Mouse (Mus musculus) hindbrain, embryonic 15.5 days (tissue): ENCODE data around the gene Atf6b. TPM values are rescaled to one million over a fixed set of nuclear protein-coding genes. Genes with fewer than 3 reads are reported as not detected.

Experiments used
- ATAC-seq: fragments of 200-750 bp; cut with Nextera tagmentation; 2 replicates; pipeline ENCODE4 v1.8.0; 2017; ENCODE audit warnings: low read depth, moderate number of reproducible peaks, moderate TSS enrichment; ENCODE audit not compliant: low FRiP score
- H3K27ac ChIP-seq: fragments of 300-500 bp; sonication (generic); replicated peaks from 2 replicates; pipeline ENCODE4 v1.5.1; 2015; ENCODE audit warnings: mild to moderate bottlenecking, inconsistent platforms
- H3K27me3 ChIP-seq: fragments of 300-500 bp; sonication (generic); 2 replicates; pipeline ENCODE4 v1.6.1; 2015; ENCODE audit warnings: control low read depth, inconsistent platforms
- H3K36me3 ChIP-seq: fragments of 300-500 bp; sonication (generic); 2 replicates; pipeline ENCODE4 v1.6.1; 2015; ENCODE audit warnings: control low read depth, inconsistent platforms
- H3K4me1 ChIP-seq: fragments of 300-500 bp; sonication (generic); replicated peaks from 2 replicates; pipeline ENCODE4 v1.6.1; 2015; ENCODE audit warnings: control low read depth, inconsistent platforms
- H3K4me2 ChIP-seq: fragments of 300-500 bp; sonication (generic); 2 replicates; pipeline ENCODE4 v1.6.1; 2015; ENCODE audit warnings: moderate library complexity, mild to moderate bottlenecking, inconsistent platforms
- H3K4me3 ChIP-seq: fragments of 300-500 bp; sonication (generic); 2 replicates; pipeline ENCODE4 v1.5.1; 2015; ENCODE audit warnings: mild to moderate bottlenecking, inconsistent platforms
- H3K9ac ChIP-seq: fragments of 300-500 bp; sonication (generic); 2 replicates; pipeline ENCODE4 v1.6.1; 2015; ENCODE audit warnings: inconsistent platforms
- H3K9me3 ChIP-seq: fragments of 300-500 bp; sonication (generic); 2 replicates; pipeline ENCODE4 v1.6.1; 2016; ENCODE audit warnings: control low read depth, inconsistent platforms
- WGBS: fragments of 180-500 bp; shearing (Covaris S2); methylation state at CpG from one replicate; pipeline ENCODE4 v1.1.7; 2015; 5-methylcytosine and 5-hydroxymethylcytosine counted together
- polyA plus RNA-seq: library from polyadenylated mRNA; unstranded; fragments of >200 nt; fragmentation: Nextera tagmentation; extraction: Ambion mirVana; gene quantifications from 2 replicates; pipeline ENCODE4 v1.2.1, GENCODE M21; 2015

The Atf6b gene
- polyA plus RNA-seq, 1 experiment from 2014 or later: 120 TPM

DNA sequence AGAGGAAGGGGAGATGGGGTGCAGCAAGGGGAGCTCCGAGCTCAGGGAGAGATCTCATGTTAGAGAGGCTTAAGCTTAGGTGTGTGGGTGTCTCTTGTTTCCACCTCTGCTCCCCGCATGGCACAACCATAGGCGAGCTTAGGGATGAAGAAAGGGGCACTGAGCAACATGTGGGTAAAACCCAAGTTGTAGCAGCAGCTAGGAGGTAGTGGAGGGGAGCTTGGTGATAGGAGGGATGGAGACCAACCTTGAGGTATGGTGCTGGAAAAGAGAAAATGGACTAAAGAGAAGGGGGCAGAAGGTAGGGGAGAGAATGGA lies 12.9 kb downstream of the Atf6b start:
- no peak overlapping the region for H3K4me3 ChIP-seq
- H3K9me3 ChIP-seq: no peaks in the 10 kb centered on the region
- H3K27me3 ChIP-seq: peaks cover 20% of the 10 kb centered on the region
- no peak overlapping the region for H3K27ac ChIP-seq
- H3K4me1 ChIP-seq: peaks cover 22% of the 10 kb centered on the region; the same call in 1 of the 2 replicates
- no peaks in the 10 kb centered on the region for H3K36me3 ChIP-seq
- no peak overlapping the region for H3K4me2 ChIP-seq
- WGBS: 81% methylated on average over 3 of the region's 3 CpGs
- no peak for ATAC-seq
- no peak overlapping the region for H3K9ac ChIP-seq

DNA sequence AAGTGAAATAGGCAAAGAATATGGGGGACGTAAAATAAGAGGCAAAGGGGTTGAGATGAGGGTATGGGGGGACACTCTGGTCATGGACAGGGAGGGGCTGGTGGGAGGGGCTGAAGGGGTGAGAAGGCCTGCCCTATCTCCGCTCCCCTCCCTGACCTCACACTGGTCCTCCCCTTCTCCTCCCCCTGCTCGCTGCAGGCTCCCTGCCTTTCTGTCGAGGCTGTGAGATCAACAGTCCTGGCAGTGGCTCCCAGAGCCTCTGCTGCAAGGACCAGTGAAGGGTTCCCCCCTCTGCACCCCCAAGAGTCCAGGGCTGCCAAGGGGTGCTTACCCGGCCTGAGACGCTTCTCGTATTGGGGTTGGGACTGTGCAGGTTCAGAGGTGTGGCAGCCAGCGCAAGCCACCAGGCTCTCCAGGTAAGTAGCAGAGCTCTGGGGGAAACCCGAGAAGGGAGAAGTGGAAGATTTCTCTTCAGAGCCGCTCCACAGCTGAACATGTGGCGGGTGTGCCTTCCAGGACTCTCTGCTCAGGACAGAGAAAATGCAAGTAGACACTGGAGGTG lies 13.4 kb downstream of the Atf6b start:
- Histone ChIP-seq H3K27me3 (peaks cover 20% of the 10 kb centered on the region), H3K27ac (no peak overlapping the region), H3K9me3 (no peaks in the 10 kb centered on the region), H3K4me3 (no peak overlapping the region), H3K36me3 (no peaks in the 10 kb centered on the region), H3K9ac (no peak overlapping the region), H3K4me1 (peaks cover 20% of the 10 kb centered on the region; the same call in 1 of the 2 replicates), H3K4me2 (no peak overlapping the region)
- WGBS: 48% methylated on average over 9 of the region's 11 CpGs
- ATAC-seq: no peak

DNA sequence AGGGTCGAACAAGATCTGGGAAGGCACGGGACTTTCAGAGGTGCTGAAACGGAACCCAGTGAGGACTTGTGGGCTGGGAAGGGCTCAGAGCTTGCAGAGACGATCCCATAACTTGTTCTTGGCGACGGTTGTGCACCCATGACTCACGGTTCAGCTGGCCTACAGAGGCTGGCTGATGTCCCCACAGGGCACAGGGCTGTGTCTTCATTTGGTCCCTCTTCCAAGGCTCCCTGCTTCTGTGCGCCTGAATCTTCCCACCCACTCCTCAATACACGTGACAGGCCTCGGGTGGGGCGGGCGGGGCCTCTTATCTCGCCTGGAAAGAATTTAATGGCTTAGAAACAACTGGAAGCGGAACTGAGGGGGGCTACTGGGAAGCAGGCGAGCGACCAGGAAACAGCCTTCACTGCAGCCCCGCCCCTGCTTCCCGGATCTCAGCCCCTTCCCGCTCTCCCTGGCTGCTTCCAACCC lies 14.2 kb downstream of the Atf6b start:
- H3K36me3 ChIP-seq: no peaks in the 10 kb centered on the region
- peak overlapping the region; percentile 2; the same call in 1 of the 2 replicates for H3K4me3 ChIP-seq
- 14% methylated on average over 19 of the region's 19 CpGs for WGBS
- H3K9ac ChIP-seq: no peak overlapping the region
- H3K27me3 ChIP-seq: peaks cover 20% of the 10 kb centered on the region
- H3K27ac ChIP-seq: no peak overlapping the region
- H3K4me2 ChIP-seq: peak overlapping the region; percentile 41
- ATAC-seq: no peak
- H3K4me1 ChIP-seq: peaks cover 12% of the 10 kb centered on the region; the same call in 1 of the 2 replicates
- H3K9me3 ChIP-seq: no peaks in the 10 kb centered on the region

DNA sequence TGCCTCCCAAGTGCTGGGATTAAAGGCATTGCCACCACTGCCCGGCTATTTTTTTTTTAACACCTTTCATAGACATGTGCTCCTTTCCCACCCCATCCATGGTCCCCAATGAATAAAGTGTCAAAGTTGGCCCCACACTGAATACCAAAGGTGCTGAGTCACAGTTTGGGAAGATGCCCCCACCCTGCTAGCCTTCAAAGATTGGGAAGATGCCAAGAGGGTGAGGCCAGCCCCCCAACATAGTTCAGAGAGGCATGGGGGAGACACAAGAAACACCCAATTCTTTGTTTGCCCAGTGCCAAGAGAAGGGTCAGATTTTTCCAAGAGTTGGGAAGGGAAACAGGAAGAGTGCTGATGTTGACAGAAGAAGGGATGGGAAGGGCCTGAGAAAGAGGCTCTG lies 15.5 kb downstream of the Atf6b start:
- no peak overlapping the region for H3K9ac ChIP-seq
- no peaks in the 10 kb centered on the region for H3K9me3 ChIP-seq
- no peak overlapping the region for H3K4me2 ChIP-seq
- H3K4me1 ChIP-seq: peaks cover 8% of the 10 kb centered on the region; the same call in 1 of the 2 replicates
- 95% methylated on average over 1 of the region's 1 CpGs for WGBS
- no peaks in the 10 kb centered on the region for H3K36me3 ChIP-seq
- H3K4me3 ChIP-seq: no peak overlapping the region
- no peak overlapping the region for H3K27ac ChIP-seq
- peaks cover 23% of the 10 kb centered on the region for H3K27me3 ChIP-seq
- ATAC-seq: no peak

DNA sequence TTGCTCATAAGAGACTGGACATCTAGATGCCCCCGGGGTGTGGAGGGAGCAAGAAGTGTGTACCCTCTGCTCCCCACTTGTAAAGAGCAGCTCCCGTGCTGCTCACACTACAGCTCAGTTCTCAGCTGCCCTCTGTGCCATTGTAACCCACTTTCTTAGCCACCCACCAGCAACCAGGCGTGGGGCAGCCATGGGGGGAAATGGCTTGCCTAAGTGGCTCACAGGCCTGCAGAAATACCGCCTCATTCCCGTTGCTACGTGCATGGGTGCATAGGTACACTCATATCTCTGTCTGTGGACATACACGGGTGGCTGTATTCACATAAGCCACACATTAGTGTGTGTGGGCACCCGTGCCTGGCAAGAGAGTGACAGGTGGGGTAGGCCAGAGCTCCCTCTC lies 16.0 kb downstream of the Atf6b start:
- Histone ChIP-seq H3K4me2 (no peak overlapping the region), H3K9ac (no peak overlapping the region), H3K36me3 (no peaks in the 10 kb centered on the region), H3K4me1 (peaks cover 8% of the 10 kb centered on the region; the same call in 1 of the 2 replicates), H3K27ac (no peak overlapping the region), H3K27me3 (peaks cover 23% of the 10 kb centered on the region), H3K9me3 (no peaks in the 10 kb centered on the region), H3K4me3 (no peak overlapping the region)
- no peak for ATAC-seq
- 85% methylated on average over 8 of the region's 8 CpGs for WGBS

DNA sequence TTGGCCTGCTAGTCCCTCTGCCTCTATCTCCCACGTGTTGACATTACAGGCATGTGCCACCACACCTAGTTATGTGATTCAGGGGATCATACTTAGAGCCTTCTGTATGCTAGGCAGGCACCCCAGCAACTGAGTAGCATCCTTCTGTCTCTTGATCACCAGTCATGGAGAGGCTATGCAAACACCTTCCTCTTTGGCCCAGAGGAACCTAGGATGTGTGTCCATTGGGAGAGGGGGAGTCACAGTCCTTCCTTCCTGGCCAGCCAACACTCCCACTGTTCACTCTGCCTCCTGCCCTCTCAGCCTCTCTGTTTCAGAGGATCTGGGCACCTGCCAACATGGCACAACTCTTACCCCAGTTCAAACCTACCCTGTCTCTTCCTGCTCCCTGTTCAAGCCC lies 16.6 kb downstream of the Atf6b start:
- Histone ChIP-seq H3K4me3 (no peak overlapping the region), H3K4me1 (peaks cover 8% of the 10 kb centered on the region; the same call in 1 of the 2 replicates), H3K27ac (no peak overlapping the region), H3K9ac (no peak overlapping the region), H3K27me3 (peaks cover 23% of the 10 kb centered on the region), H3K9me3 (no peaks in the 10 kb centered on the region), H3K36me3 (no peaks in the 10 kb centered on the region), H3K4me2 (no peak overlapping the region)
- 54% methylated on average over 1 of the region's 1 CpGs for WGBS
- ATAC-seq: no peak

DNA sequence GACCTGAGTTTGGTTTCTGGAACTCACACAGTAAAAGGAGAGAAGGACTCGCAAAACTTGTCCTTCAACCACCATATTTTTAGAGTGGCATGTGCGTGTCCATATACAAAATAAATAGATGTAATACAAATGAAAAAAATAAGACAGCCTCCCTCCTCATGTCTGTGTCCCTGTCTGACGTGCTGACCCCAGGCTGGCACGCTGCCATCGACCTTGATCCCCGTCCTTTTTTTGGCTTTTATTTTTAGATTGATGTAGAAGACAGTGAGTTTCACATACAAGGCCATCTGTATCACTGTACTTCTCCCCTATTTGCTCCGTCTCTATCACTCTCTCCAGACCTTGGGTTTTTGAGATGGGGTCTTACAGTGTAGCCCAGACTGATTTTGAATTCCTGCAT lies 17.5 kb downstream of the Atf6b start:
- Histone ChIP-seq H3K36me3 (no peaks in the 10 kb centered on the region), H3K4me2 (no peak overlapping the region), H3K27me3 (peaks cover 19% of the 10 kb centered on the region), H3K9me3 (no peaks in the 10 kb centered on the region), H3K4me3 (no peak overlapping the region), H3K4me1 (peaks cover 8% of the 10 kb centered on the region; the same call in 1 of the 2 replicates), H3K9ac (no peak overlapping the region), H3K27ac (no peak overlapping the region)
- ATAC-seq: no peak
- WGBS: 83% methylated on average over 7 of the region's 7 CpGs

DNA sequence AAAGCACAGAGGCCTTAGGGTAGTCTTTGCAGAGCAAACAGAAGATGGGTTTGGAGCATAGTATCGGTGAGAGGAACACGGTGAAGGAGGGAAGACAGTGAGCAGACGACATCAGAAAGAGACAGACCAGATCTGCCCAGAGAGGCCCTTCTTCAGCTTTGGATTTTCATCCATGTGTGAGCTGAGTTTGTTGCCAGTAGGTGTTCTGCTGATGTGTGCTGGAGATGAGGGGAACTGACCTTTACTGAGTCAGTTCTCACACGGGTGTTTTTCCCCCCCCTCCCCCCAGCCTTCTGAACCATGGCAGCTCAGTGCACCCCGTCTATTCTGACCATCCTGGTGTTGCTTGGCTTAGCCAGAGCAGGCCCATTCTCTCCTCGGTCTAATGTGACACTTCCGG lies 23.3 kb downstream of the Atf6b start, which contains the start of gene Tnxb:
Gene Tnxb (plus strand): TSS at position 301 of the 400 bp plus-strand sequence.
- peaks cover 55% of the 10 kb centered on the region for H3K27me3 ChIP-seq
- no peaks in the 10 kb centered on the region for H3K36me3 ChIP-seq
- 69% methylated on average over 7 of the region's 7 CpGs for WGBS
- no peak within 1 kb of the TSS for H3K27ac ChIP-seq
- H3K9me3 ChIP-seq: no peaks in the 10 kb centered on the region
- H3K4me1 ChIP-seq: peaks cover 16% of the 10 kb centered on the region
- no peak for ATAC-seq
- peak within 1 kb of the TSS; percentile 33 for H3K4me3 ChIP-seq
- peak within 1 kb of the TSS; percentile 23 for H3K9ac ChIP-seq
- H3K4me2 ChIP-seq: peak within 1 kb of the TSS; percentile 69

DNA sequence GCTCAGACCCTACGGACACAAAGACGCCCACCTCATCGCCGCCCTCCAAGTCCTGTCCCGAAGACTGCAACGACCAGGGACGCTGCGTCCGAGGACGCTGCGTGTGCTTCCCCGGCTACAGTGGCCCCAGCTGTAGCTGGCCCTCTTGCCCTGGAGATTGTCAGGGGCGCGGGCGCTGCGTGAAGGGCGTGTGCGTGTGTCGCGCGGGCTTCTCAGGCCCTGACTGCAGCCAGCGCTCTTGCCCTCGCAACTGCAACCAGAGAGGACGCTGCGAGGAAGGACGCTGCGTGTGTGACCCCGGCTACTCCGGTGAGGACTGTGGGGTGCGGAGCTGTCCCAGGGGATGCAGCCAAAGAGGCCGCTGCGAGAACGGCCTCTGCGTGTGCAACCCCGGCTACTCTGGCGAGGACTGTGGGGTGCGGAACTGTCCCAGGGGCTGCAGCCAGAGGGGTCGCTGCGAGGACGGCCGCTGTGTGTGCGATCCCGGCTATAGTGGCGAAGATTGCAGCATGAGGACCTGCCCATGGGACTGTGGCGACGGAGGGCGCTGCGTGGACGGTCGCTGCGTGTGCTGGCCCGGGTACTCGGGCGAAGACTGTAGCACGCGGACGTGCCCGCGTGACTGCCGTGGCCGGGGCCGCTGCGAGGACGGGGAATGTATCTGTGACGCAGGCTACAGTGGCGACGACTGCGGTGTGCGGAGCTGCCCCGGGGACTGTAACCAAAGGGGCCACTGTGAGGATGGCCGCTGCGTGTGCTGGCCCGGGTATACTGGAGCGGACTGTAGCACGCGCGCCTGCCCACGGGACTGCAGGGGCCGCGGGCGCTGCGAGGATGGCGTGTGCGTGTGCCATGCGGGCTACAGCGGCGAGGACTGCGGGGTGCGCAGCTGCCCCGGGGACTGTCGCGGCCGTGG lies 24.5 kb downstream of the Atf6b start:
- H3K9ac ChIP-seq: peak overlapping the region; percentile 23
- H3K4me2 ChIP-seq: peak overlapping the region; percentile 69
- WGBS: 8% methylated on average over 93 of the region's 93 CpGs
- peak; percentile 50 for ATAC-seq
- H3K36me3 ChIP-seq: no peaks in the 10 kb centered on the region
- peaks cover 55% of the 10 kb centered on the region for H3K27me3 ChIP-seq
- H3K4me1 ChIP-seq: peaks cover 16% of the 10 kb centered on the region
- peak overlapping the region; percentile 33 for H3K4me3 ChIP-seq
- no peaks in the 10 kb centered on the region for H3K9me3 ChIP-seq
- H3K27ac ChIP-seq: no peak overlapping the region

DNA sequence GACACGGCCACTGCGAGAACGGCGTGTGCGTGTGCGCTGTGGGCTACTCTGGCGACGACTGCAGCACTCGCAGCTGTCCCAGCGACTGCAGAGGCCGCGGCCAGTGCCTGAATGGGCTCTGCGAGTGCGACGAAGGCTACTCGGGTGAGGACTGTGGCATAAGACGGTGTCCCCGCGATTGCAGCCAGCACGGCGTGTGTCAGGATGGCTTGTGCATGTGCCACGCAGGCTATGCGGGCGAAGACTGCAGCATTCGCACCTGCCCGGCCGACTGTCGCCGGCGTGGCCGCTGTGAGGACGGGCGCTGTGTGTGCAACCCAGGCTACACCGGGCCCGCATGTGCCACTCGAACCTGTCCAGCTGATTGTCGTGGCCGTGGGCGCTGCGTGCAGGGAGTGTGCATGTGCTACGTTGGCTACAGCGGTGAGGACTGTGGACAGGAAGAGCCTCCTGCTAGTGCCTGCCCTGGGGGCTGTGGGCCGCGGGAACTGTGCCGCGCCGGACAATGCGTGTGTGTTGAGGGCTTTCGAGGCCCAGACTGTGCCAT lies 25.4 kb downstream of the Atf6b start:
- no peak; the same call in 1 of the 2 replicates for ATAC-seq

DNA sequence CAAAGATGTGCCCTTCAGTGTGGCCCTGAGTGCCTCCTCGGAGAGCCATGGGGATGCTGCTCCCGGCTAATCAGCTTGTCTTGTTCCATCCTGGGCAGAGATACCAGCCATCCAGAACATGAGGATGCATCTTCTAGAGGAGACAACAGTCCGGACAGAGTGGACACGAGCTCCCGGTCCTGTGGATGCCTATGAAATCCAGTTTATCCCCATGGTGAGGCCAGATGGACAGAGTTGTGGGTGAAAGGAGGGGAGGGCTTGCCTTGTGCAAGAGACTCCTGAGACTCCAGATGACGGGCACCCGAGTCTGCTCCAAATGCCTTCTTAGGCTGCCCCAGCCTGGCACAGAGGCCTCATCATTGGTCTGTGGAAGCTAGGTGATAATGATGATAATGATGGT lies 26.2 kb downstream of the Atf6b start:
- peaks cover 52% of the 10 kb centered on the region for H3K27me3 ChIP-seq
- WGBS: 84% methylated on average over 7 of the region's 7 CpGs
- H3K9me3 ChIP-seq: no peaks in the 10 kb centered on the region
- H3K4me3 ChIP-seq: no peak overlapping the region
- peaks cover 16% of the 10 kb centered on the region for H3K4me1 ChIP-seq
- H3K36me3 ChIP-seq: no peaks in the 10 kb centered on the region
- no peak overlapping the region for H3K4me2 ChIP-seq
- ATAC-seq: no peak
- H3K27ac ChIP-seq: no peak overlapping the region
- H3K9ac ChIP-seq: no peak overlapping the region

More for the DNA sequence above, 25.4 kb downstream of the Atf6b start:
- peak overlapping the region; percentile 69 for H3K4me2 ChIP-seq
- peaks cover 16% of the 10 kb centered on the region for H3K4me1 ChIP-seq
- peak overlapping the region; percentile 33 for H3K4me3 ChIP-seq
- WGBS: 33% methylated on average over 49 of the region's 49 CpGs
- no peak overlapping the region for H3K9ac ChIP-seq
- no peak overlapping the region for H3K27ac ChIP-seq
- H3K36me3 ChIP-seq: no peaks in the 10 kb centered on the region
- H3K27me3 ChIP-seq: peaks cover 54% of the 10 kb centered on the region
- no peaks in the 10 kb centered on the region for H3K9me3 ChIP-seq
